9 mouse cellular contexts compared by ENCODE assay signal in genomic region chr13:59397571-59397970, GRCm38 (mm10).
DNase-seq lines count a peak whose midpoint lies in the region; ATAC-seq lines count a peak whose summit lies in the region.
"Had no signal": no experiment of that assay in that cellular context is flagged by ENCODE, and none has a peak within 500 bp of the region (broad histone marks: within the 10 kb centered on the region; RNA-seq: fewer than 3 reads in every experiment).

No protein-coding gene starts in this region.

- no peaks in the 10 kb centered on the region for H3K9me3 ChIP-seq in forebrain, embryonic 14.5 days (replicated peaks; ENCODE audit: control insufficient read depth, low read length)
- H3K9me3 ChIP-seq in forebrain, embryonic 15.5 days: no peaks in the 10 kb centered on the region
- H3K9me3 ChIP-seq: heart, embryonic 15.5 days had no signal

- DNase-seq in forebrain, embryonic 14.5 days (ENCODE audit: low spot score): peak; percentile 61
- DNase-seq in right cerebral cortex, adult 18-20 months: peak; percentile 44
- no peak for DNase-seq in right cerebral cortex, postnatal 25 days
- peak; percentile 21 for DNase-seq in cerebellum, adult 8-10 months
- peak; percentile 18 for DNase-seq in gastrocnemius, postnatal 25 days
- peak; percentile 43 for DNase-seq in lung, postnatal 10 days
- DNase-seq in spleen, adult 12 weeks (ENCODE audit: low spot score): no peak

- H3K36me3 ChIP-seq in forebrain, embryonic 14.5 days (ENCODE audit: control insufficient read depth, insufficient read depth, low read length): no peaks in the 10 kb centered on the region
- H3K36me3 ChIP-seq in forebrain, embryonic 15.5 days: no peaks in the 10 kb centered on the region
- H3K36me3 ChIP-seq: heart, embryonic 15.5 days had no signal

- no peak overlapping the region for H3K4me2 ChIP-seq in forebrain, embryonic 14.5 days (ENCODE audit: low read length)
- no peak overlapping the region for H3K4me2 ChIP-seq in forebrain, embryonic 15.5 days (replicated peaks)
- H3K4me2 ChIP-seq: heart, embryonic 15.5 days had no signal

- H3K4me3 ChIP-seq in forebrain, embryonic 14.5 days (ENCODE audit: low read depth, low read length): no peak overlapping the region
- no peak overlapping the region for H3K4me3 ChIP-seq in forebrain, embryonic 15.5 days
- H3K4me3 ChIP-seq: heart, embryonic 15.5 days had no signal

- H3K4me1 ChIP-seq in forebrain, embryonic 14.5 days (ENCODE audit: control insufficient read depth, insufficient read depth, low read length): peaks cover 9% of the 10 kb centered on the region
- H3K4me1 ChIP-seq in forebrain, embryonic 15.5 days: peaks cover 22% of the 10 kb centered on the region
- H3K4me1 ChIP-seq: heart, embryonic 15.5 days had no signal

- no peak overlapping the region for H3K9ac ChIP-seq in forebrain, embryonic 14.5 days (ENCODE audit: low read length)
- H3K9ac ChIP-seq in forebrain, embryonic 15.5 days (replicated peaks): no peak overlapping the region
- H3K9ac ChIP-seq: heart, embryonic 15.5 days had no signal

- no peak overlapping the region for H3K27ac ChIP-seq in forebrain, embryonic 14.5 days (ENCODE audit: low read depth, low read length)
- no peak overlapping the region for H3K27ac ChIP-seq in forebrain, embryonic 15.5 days (replicated peaks)
- H3K27ac ChIP-seq: heart, embryonic 15.5 days had no signal

- ATAC-seq in forebrain, embryonic 14.5 days: no peak
- ATAC-seq in forebrain, embryonic 15.5 days (replicated peaks): no peak

- 33% methylated on average over 3 of the region's 3 CpGs for WGBS in forebrain, embryonic 14.5 days
- WGBS in forebrain, embryonic 15.5 days: 23% methylated on average over 3 of the region's 3 CpGs

- H3K27me3 ChIP-seq in forebrain, embryonic 14.5 days (replicated peaks; ENCODE audit: control insufficient read depth, insufficient read depth, low read length): no peaks in the 10 kb centered on the region
- no peaks in the 10 kb centered on the region for H3K27me3 ChIP-seq in forebrain, embryonic 15.5 days
- H3K27me3 ChIP-seq: heart, embryonic 15.5 days had no signal

Comparison
In these comparisons a context has a peak if more than half of its experiments do, and no peak if none do; other contexts are left out.
1. DNase-seq: peak in forebrain, embryonic 14.5 days (single experiment), right cerebral cortex, adult 18-20 months (single experiment), cerebellum, adult 8-10 months (single experiment), gastrocnemius, postnatal 25 days (single experiment) and lung, postnatal 10 days (single experiment); none in right cerebral cortex, postnatal 25 days (single experiment) and spleen, adult 12 weeks (single experiment).